Mouse (Mus musculus): Measurements from ENCODE around the gene Syt1.

The Syt1 gene

DNA sequence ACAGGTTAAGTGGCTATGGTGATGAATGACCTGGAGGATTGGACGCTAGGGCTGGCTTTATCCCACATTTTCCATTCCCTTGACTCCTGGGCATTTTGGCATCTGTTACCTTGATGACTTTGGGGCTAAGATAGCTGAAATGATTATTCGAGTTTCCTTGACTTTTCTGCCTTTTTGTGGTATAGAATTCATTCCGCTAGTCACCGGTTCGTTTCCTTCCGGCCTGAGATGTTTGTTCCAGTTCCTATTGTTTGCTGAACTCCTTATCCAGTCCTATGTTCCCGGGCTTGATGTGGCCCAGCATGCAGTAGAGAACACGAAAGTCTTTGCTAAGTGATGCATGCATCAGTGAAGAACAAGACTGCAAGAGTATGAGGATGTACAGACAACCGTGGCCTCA, 493.7 kb downstream of the Syt1 start:
- no peak for DNase-seq (ENCODE audit: low spot score)

DNA sequence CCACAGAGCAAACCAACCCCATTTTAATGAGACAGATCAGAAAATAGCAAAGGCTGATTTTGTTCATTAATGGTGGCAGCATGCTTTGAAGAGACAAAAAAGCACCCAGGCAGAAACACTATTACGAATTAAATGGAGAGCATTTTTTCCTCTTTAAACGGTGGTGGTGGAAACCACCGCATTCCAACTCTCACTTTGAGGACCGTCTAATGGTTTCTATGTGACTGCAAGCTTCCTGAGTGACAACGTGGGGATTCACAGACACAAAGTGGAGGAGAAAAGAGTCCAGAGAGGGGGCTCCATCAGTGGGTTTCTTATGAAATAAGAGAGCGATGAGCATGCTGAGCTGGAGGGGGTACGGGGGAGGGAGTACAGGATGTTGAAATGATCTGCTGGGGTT, 496.1 kb downstream of the Syt1 start:
- DNase-seq (ENCODE audit: low spot score), result no peak

DNA sequence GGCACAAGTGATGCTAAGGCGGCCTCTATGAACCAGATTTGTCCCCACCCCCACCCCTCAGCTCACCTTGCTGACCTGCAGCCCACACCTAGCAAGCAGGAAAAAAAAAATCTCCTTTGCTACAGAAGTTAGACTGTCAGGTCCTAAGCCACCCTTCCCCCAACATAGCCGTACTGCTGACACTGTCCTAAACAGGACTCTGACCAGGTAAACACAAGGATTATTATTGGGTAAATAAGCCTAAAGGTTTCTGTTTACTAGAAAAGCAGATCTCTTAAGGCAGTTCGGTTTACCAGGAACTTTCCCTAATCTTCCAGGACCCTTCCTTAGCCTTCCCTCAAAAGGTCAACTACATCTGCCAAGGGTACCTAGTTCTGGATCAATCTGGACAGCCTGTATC, 501.2 kb downstream of the Syt1 start:
- DNase-seq (ENCODE audit: low spot score), result no peak

DNA sequence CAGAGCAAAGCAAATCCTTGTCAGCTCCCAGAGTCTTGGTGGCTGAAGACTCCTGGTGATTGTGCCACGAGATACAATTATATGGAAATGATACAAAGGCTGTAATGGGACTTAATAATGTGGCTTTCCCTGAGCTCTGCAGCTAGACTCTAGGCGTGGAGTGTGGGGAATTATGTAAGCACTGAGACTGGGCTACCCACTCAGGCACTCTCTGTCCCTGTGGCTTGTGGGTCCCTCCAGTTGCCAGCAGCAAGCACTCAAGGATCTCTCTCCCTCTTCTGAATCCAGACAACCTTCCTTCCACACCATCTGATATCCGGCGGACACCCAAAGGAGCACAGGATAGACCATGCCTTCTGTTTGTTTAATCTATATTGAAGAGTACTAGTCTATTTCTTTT, 503.9 kb downstream of the Syt1 start:
- DNase-seq (ENCODE audit: low spot score), result no peak

DNA sequence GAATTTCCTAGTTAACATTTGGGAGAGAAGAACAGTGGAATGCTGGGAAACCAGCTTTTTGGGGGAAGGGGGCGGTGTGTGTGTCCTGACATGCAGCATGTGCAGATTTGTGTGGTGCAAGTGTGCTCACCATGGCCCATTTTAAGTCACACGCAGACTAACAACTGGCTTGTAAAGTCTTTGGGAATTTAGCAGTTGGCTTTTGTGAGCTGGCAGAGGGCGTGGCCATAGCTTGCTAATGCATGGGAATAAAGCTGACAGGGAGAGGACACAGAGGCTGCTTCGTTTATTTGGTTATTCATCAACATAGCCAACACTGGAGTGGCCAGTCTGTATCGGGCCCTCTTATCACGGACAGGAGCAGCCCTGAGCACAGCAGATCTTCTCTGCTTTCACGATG, 505.9 kb downstream of the Syt1 start:
- no peak for DNase-seq (ENCODE audit: low spot score)

DNA sequence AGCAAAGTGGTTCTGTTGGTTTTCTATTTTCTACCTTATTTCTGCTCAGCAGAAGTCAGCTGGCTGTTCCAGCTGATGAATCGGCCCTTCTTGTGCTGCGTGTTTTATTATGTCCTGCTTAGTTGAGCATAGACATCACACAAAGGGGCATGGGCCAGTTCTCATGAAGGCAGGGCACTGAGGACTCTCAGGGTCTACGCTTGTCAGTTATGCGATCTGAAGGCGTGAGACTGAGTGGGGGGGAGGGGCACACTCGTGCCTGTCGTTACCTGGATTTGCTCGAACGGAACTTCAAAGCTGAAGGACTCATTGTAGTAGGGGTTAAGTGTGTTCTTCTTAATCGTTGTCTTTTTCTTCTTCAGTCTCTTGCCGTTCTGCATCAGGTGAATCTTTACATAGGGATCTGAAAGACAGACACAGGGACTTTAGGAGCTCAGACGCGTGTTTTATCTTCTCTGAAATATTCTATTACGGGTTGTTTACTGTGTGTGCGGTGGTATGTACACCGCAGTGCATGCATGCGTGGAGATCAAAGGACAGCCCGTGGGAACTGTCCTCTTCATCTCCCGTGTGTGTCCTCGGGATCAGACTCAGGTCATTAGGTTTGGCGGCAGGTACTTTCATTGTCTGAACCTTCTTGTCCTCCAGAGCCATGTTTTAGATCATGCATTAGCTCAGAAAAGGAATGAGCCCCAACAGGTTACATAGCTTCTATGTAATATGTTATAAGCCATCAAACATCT, 506.5 kb downstream of the Syt1 start:
- DNase-seq (ENCODE audit: low spot score), result no peak

DNA sequence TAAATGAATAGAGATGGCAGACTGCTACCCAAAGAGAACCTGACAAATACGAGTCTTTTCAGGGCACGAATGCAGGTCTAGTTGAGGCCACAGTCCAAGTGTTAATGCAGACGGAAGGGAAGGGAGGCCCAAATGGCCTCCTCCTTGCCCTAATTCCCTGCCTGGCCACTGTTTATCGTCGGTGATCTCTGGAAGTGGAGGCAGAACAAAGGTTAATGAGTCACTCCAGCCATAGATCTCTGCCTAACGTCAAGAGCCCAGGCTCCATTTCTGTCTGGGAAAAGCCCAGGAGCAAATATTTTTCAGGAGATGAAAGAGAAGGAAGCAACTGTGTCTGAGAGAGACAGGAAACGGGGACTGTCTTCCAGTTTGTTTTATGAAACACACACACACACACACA, 520.6 kb downstream of the Syt1 start:
- DNase-seq (ENCODE audit: low spot score), result no peak

DNA sequence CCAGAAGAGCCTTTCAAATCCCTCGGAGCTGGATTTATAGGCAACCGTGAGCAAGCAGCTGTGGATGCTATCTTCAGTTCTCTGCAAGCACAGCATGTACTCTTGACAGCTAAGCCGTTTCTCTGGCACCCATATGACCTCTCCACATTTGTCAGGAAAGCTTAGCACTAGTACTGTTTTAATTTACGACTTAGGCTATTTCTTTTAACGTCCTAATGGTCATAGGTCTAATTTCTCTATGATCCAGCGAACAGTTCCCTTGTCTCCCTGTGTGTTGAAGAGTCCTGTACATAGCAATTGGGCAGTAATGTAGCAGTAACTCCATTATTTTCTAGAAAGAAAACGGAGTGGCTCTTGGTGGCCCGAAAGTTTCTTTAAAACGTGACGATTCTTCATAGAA, 526.8 kb downstream of the Syt1 start:
- no peak for DNase-seq (ENCODE audit: low spot score)

DNA sequence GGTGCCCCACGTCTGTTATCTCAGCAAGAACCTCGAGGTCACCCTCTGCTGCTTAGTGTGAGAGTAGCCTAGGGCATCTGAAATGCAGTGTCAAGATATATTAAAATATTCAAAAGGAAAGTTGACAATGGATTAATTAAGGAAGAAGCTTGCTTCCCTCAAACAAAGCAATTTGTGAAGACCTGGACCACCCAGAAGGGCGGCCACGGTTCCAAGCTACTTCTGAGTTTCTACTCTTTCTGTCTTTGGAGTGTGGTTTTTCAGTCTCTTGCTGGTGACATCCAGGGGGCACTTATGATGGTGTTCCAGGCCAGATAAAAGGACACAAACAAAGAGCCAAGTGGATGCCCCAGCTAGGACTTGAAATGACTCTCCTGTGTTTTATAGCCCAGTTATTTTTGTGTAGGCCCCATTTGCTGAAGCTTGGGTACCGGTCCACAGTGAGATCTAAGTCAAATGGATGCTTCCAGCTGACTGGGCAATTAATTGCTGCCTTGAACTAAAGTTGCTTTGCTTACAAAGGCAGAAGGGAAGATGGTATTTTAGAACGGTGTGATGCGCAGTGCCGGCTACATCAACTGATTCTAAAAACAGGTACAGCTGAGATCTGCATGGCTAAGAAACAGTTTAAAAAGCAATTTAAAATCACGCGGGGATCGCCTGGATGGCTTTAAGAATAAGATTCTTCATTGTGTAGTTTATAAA, 530.5 kb downstream of the Syt1 start:
- DNase-seq (ENCODE audit: low spot score), result no peak

DNA sequence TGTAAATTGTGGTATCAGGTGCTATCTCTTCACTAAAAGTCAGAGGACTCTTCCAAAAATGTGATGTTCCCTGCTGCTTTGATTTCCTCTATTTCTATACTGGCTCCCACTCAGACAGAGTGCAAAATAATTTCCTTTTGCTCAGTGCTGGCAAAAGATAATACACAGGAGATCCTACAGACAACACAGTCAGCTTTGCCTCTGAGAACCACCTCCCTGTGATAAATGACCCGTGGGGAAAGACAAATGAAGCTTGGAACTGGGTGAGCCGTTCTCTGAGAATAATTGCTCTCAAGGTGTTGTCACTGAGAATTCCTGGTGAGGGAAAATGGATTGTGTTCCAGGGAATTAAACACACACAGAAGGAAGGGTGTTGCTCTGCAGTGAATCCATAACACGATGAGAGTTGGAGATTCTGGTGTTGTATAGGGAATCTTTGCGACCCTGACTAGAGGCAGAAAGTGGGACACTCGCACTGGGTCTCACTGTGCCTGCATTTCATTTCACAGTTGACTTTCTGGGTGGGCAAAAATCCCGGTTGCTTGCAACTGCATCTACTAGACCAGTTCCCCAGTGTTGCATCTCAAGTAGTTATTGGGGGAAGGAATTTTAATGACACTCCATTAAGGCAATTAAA, 540.3 kb downstream of the Syt1 start:
- no peak for DNase-seq (ENCODE audit: low spot score)

DNA sequence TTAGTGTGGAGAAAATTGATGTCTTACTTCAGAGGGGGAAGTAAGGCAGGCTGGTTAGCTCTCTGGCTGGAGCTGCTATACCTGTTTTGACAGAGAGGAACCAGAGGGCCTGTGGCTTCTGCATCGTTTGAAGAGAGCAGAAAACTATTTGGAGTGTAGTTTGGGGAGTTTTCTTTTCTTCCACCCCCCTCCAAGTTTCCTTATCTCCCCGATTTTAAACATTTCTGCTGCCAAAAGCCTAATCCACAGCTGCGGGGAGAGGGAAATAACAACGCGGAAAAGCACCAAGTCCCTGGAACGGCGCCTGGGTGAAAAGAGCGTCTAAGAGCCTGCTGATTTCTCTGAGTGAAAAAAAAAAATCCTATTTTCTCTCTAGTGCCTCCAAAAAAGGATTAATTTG, 544.2 kb downstream of the Syt1 start:
- DNase-seq (ENCODE audit: low spot score), result no peak

DNA sequence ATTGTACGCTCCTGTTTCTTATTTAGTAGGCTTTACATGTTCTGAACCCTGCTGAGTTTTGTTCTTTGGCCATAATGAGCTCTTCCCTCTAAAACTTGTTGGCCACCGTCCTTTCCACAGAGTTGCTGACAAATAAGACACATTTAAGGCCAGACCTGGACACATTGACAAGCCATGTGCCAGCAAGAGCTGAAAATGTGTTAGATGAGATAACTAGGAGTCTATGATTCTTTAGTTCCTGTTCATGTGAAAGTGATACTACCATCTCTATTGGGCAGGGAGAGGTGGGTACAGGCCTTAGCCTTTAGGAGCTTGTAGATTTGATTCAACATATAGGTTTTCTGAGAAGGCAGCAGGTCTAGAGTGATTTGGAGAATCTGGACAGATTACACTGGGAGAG, 548.9 kb downstream of the Syt1 start:
- no peak for DNase-seq (ENCODE audit: low spot score)

DNA sequence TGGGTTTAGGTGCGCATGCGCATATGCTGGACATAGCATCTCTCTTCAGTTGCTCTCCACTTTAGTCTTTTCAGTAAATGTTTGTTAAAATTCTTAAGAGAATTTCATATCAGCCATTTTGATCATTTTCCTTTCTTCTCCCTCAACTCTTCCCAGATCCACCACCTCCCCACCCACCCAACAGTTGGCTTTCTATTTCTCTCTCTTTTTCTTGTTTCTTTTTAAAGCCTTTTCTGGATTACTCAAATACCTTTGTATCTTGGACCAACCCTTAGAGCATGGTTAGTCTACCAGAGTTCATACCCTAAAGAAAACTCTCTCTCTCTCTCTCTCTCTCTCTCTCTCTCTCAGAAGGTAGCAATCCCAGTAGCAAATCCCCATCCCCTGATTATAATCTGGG, 553.7 kb downstream of the Syt1 start:
- DNase-seq (ENCODE audit: low spot score), result no peak

DNA sequence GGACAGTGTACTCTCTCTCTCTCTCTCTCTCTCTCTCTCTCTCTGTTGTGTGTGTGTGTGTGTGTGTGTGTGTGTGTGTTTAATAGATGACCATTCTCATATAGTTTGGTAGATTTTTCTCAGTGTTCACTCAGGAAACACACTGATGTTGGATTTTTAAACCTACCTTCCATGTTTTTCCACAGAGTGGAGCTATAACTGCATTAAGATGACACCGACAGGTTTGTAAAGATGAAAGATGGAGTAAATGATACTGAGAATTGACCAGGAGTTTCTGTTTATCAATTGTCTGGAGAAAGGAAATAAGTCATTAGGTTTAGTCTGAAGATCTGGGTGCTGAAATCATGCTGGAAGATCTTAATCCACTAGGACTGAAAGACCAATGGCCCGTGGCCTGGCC, 554.9 kb downstream of the Syt1 start:
- no peak for DNase-seq (ENCODE audit: low spot score)

DNA sequence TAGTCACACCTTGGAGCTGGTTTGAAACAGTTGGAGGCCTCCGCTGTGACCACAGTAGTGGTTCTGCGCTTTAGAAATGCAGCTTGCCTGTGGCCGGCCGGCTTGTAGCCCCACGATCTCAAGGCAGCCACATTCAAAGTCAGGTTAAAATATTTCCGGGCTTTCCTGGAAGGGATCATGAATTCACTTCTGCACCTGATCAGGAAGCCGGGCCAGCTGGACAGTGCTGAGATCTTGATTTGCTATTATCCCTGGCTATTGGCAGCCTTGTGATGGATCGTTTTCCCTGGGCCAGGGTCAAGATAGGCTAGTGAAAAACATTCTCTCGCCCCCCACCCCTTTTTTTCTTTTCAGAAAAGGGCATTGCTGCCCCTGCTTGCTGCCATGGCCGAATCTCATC, 555.6 kb downstream of the Syt1 start:
- no peak for DNase-seq (ENCODE audit: low spot score)

DNA sequence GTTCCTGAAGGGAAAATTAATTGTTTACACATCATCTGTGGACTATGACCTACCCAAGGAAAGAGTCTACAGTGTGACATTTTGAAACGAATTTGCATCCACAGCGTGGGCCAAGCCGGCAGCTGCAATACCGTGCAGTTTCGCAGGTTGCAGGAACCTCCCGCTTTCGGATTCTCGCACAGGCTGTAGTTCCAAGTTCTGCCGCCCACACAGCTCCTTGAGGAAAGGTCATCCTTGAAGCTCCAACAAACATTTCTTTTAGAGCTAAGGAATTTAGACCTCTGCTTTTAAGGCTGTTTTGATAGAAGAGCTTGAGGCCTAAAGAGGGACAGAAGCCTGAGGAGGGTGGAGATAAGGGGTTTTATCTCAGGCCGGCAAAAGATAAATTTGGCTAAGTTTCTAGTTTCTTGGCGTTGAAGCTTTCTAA, 556.1 kb downstream of the Syt1 start:
- no peak for DNase-seq (ENCODE audit: low spot score)

DNA sequence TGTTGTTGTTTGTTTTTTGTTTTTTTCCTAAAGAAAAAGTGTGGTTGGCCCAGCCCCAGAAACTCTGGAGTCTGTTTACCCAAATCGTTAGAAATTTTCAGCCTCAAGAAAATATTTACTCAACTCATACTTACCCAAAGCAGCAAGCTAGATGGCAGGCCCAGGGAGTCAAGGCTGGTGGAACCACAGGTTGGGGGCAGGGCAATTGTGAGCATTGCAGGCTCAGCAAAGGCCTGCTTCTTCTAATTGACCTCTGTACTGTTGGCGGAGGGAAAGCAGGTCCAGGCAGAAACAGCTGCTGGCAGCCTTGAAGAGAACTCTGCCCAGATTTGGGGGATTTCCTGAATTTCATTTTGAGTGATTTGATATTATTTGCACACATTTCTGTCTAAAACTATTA, 557.2 kb downstream of the Syt1 start:
- peak; percentile 55 for DNase-seq (ENCODE audit: low spot score)

DNA sequence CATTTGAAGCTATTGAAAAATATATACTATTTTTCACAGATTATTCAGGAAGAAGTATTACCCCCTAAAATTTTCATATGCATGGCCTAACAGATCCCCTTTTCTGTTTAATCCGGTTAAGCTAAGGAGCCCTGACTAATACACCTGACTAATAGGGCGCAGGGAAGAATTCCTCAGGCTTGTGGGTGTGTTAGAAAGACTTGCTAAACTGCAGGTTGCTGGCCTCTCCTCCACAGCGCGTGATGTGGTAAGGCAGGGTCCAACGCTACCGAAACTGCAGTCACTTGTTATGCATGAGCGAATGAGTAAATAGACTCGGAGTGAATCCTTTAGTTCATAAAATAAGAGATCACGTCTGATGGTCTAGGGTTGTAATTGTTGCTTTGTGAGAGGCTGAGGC, 558.4 kb downstream of the Syt1 start:
- no peak for DNase-seq (ENCODE audit: low spot score)

DNA sequence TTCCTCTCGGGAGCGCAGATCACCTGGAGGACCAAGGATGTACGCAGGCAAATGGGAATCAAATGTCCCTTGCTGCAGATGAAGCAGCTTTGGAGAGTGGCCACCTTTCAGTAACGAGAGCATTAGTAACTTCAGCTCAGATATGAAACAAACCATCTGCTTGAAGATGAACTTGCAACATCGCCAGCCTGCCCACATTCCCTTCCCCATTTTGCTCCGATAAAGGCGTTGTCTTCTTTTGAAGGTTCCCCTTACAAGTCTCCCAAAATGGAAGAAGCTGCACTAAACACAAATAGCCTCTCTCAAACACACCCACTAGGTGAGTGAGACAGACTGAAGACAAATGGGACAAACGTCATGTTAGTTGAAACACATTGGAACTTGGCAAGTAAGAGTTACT, 559.3 kb downstream of the Syt1 start:
- DNase-seq (ENCODE audit: low spot score), result no peak

DNA sequence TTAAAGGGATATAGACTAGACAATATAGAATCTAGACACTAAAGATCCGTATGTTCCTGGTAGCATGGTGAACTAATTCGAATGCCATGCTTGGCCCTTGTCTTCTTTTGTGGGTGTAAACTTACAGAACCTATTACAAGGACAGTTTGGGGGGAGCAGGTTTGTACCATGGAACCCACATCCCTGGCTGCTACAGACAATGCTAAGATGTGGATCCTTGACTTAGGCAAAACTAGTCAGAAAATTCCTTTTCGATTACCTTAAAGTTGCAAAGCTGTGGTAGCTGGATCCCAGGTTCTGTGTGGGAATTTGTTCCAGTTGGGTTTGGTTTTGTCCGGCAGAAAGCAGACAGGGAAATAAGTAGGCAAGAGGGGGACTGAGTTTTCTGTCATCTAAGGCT, 560.4 kb downstream of the Syt1 start:
- no peak for DNase-seq (ENCODE audit: low spot score)

DNA sequence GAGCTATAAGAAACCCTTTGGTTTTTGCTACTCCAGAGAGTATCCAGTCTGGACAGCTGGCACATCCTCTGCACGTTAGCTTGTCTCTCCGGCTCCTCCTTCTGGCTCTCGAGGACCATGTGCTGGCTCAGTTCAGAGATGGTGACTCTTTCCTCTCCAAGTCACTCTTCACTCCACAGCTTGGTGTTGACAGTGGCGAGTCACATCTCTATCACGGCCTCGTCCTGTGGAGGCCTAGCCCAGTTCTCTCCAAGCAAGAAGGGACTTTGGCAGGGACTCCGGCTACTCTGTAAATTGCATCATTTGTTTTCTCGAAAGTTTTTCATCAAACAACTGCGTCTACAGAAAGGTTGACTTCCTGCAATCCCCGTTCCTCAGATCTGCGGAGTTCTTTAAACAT, 562.4 kb downstream of the Syt1 start:
- DNase-seq (ENCODE audit: low spot score), result no peak

Measured in embryo, embryonic 10 days (tissue).